Mouse (Mus musculus): Measurements from ENCODE around the gene Park7. TPM values are rescaled to one million over a fixed set of nuclear protein-coding genes. Genes with fewer than 3 reads are reported as not detected.

Gene Park7
- total and polyA plus RNA-seq, 2 experiments from 2014 or later = 135 to 449 TPM

DNA sequence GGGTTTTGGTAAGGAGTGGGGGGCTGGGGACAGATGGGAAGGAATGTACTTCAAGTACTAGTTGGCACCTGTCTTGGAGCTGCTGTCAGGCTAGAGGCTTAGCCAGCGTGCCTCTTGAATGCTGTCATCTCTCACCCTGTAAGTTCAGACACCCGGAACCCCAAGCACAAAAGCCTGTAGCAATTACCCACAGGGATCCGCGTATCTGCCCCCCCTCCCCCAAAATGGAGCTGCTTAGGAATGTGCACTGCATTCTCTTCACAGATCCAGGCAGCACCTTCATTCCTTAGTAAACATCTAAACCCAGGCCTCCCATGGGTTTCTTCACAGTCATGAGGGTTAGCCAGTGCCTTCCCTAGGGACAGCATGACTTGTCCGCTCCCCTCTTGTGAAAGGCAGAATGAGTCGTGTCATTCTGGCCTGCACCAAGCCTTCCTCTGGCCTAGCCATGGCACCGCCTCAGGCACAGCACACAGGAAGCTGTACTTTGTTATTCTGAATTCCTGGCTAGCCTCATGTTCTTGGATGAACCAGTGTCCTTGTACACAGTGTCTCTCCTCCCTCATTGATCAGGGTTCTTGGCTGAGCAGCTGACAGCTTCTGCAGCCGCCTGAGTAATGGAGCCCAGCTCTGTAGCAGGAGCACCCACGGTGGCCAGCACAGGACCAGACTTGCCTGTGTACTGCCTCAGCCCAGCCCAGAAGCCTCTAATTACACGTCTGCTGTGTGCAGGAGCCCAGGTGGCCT, 42.7 kb downstream of the Park7 start:
- no peak overlapping the region for H3K9ac ChIP-seq (replicated peaks; ENCODE audit: low read length)

GRCm38 (mm10) chr4:150870963-150871391, 43.3 kb downstream of the Park7 start:
- peaks cover 19% of the 10 kb centered on the region for H3K36me3 ChIP-seq (ENCODE audit: insufficient read depth, low read length)
- no peak for TF ChIP-seq CTCF (IDR thresholded peaks at IDR 0.05; ENCODE audit: low read depth)
- no peak overlapping the region for H3K4me2 ChIP-seq (ENCODE audit: low read depth, low read length)
- DNase-seq (ENCODE audit: low spot score) (no peak), ATAC-seq (no peak)
- no peak overlapping the region for H3K9ac ChIP-seq (replicated peaks; ENCODE audit: low read length)
- H3K27ac ChIP-seq = peak overlapping the region; percentile 73; the same call in 1 of the 2 replicates
- H3K27me3 ChIP-seq (ENCODE audit: insufficient read depth, low read length) = no peaks in the 10 kb centered on the region
- H3K4me1 ChIP-seq (ENCODE audit: insufficient read depth, low read length) = peaks cover 8% of the 10 kb centered on the region; the same call in 1 of the 2 replicates
- H3K9me3 ChIP-seq (ENCODE audit: low read length) = no peaks in the 10 kb centered on the region
- no peak overlapping the region for H3K4me3 ChIP-seq (ENCODE audit: low read length)
- WGBS = 81% methylated on average over 13 of the region's 13 CpGs

More for the DNA sequence above, 42.7 kb downstream of the Park7 start:
- peak; percentile 83 for ATAC-seq
- no peaks in the 10 kb centered on the region for H3K27me3 ChIP-seq (ENCODE audit: insufficient read depth, low read length)
- 21% methylated on average over 10 of the region's 10 CpGs for WGBS
- H3K4me3 ChIP-seq (ENCODE audit: low read length) = no peak overlapping the region
- peaks cover 8% of the 10 kb centered on the region; the same call in 1 of the 2 replicates for H3K4me1 ChIP-seq (ENCODE audit: insufficient read depth, low read length)
- TF ChIP-seq CTCF (IDR thresholded peaks at IDR 0.05; ENCODE audit: low read depth) = no peak
- peak; percentile 63 for DNase-seq (ENCODE audit: low spot score)
- peaks cover 13% of the 10 kb centered on the region for H3K36me3 ChIP-seq (ENCODE audit: insufficient read depth, low read length)
- H3K27ac ChIP-seq = peak overlapping the region; percentile 73
- no peaks in the 10 kb centered on the region for H3K9me3 ChIP-seq (ENCODE audit: low read length)
- H3K4me2 ChIP-seq (ENCODE audit: low read depth, low read length) = no peak overlapping the region

DNA sequence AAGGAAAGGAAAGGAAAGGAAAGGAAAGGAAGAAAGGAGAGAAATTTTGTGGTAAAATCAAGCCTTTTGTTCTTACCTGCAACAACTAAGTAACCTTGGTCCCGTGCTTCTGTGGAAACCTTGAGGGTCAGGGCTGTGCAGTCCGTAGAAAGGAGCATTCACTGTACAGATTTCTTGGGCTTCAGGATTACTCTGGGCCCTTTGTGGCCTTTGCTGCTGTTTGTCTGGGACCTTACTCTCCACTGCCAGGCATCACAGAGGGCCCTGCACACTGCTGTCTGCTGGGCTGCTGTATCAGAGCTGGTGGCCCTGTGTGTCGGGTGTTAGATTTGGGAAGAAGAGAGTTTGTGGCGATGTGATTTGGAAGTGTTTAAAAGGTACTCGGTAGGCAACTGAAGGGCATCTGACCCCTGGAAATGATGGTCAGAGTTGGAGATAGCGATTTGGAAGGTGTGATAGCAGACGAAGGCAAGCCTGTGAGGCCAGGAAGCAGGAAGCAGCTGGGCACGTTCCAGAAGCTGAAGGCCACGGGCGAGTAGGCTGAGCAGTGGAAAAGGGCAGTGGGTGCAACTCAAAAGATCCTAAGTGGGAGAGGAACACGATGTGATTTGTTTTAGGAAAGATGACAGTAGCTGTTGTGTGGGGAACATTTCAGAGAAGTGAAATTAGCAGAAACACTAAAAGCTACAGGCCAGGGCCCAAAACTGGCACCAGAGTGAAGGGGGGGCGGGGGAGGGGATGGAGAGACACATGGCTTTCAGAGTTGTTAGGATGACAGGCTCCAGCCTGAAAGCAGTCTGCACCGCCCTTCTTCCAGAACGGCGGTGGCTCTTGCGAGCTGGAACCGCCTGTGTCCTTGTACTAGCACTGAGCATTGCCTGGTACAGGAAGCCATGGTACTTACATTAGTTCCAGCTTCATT, 44.7 kb downstream of the Park7 start:
- no peaks in the 10 kb centered on the region for H3K9me3 ChIP-seq (ENCODE audit: low read length)
- 76% methylated on average over 17 of the region's 17 CpGs for WGBS
- H3K27ac ChIP-seq = no peak overlapping the region
- no peak overlapping the region for H3K4me2 ChIP-seq (ENCODE audit: low read depth, low read length)
- H3K9ac ChIP-seq (replicated peaks; ENCODE audit: low read length) = no peak overlapping the region
- ATAC-seq = no peak
- peaks cover 8% of the 10 kb centered on the region; the same call in 1 of the 2 replicates for H3K4me1 ChIP-seq (ENCODE audit: insufficient read depth, low read length)
- DNase-seq (ENCODE audit: low spot score) = no peak
- no peaks in the 10 kb centered on the region for H3K27me3 ChIP-seq (ENCODE audit: insufficient read depth, low read length)
- TF ChIP-seq CTCF (IDR thresholded peaks at IDR 0.05; ENCODE audit: low read depth) = no peak
- H3K36me3 ChIP-seq (ENCODE audit: insufficient read depth, low read length) = peaks cover 25% of the 10 kb centered on the region
- H3K4me3 ChIP-seq (ENCODE audit: low read length) = no peak overlapping the region

DNA sequence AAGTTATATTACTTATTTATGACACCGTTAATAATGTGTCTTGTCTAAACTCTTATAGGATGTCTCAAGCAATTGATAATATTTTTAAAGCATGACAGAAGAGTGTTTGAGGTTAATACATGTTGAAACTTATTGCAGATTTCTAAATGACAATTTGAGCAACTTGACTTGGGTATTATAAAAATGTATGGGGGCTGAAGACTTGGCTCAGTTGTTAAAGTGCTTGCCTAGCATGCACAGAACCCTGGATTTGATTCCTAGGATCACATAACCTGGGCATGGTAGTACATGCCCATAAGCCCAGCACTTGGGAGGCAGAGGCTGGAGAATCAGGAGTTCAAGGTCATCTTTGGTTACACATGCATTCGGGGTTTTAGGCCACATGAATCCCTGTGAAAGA, 45.4 kb downstream of the Park7 start:
- no peak overlapping the region for H3K4me2 ChIP-seq (ENCODE audit: low read depth, low read length)
- H3K4me3 ChIP-seq (ENCODE audit: low read length) = no peak overlapping the region
- no peaks in the 10 kb centered on the region for H3K27me3 ChIP-seq (ENCODE audit: insufficient read depth, low read length)
- H3K27ac ChIP-seq = no peak overlapping the region
- H3K36me3 ChIP-seq (ENCODE audit: insufficient read depth, low read length) = peaks cover 25% of the 10 kb centered on the region
- 85% methylated on average over 2 of the region's 2 CpGs for WGBS
- H3K9me3 ChIP-seq (ENCODE audit: low read length) = no peaks in the 10 kb centered on the region
- ATAC-seq (no peak), DNase-seq (ENCODE audit: low spot score) (no peak)
- no peak for TF ChIP-seq CTCF (IDR thresholded peaks at IDR 0.05; ENCODE audit: low read depth)
- H3K9ac ChIP-seq (replicated peaks; ENCODE audit: low read length) = no peak overlapping the region
- peaks cover 8% of the 10 kb centered on the region; the same call in 1 of the 2 replicates for H3K4me1 ChIP-seq (ENCODE audit: insufficient read depth, low read length)

GRCm38 (mm10) chr4:150868161-150868560, 46.1 kb downstream of the Park7 start:
- H3K4me1 ChIP-seq (ENCODE audit: insufficient read depth, low read length) = peaks cover 8% of the 10 kb centered on the region; the same call in 1 of the 2 replicates
- no peak for DNase-seq (ENCODE audit: low spot score)
- no peaks in the 10 kb centered on the region for H3K9me3 ChIP-seq (ENCODE audit: low read length)
- H3K4me3 ChIP-seq (ENCODE audit: low read length) = no peak overlapping the region
- ATAC-seq = no peak
- WGBS = 85% methylated on average over 6 of the region's 6 CpGs
- no peak overlapping the region for H3K27ac ChIP-seq
- H3K4me2 ChIP-seq (ENCODE audit: low read depth, low read length) = no peak overlapping the region
- H3K36me3 ChIP-seq (ENCODE audit: insufficient read depth, low read length) = peaks cover 25% of the 10 kb centered on the region
- H3K9ac ChIP-seq (replicated peaks; ENCODE audit: low read length) = no peak overlapping the region
- H3K27me3 ChIP-seq (ENCODE audit: insufficient read depth, low read length) = no peaks in the 10 kb centered on the region
- TF ChIP-seq CTCF (IDR thresholded peaks at IDR 0.05; ENCODE audit: low read depth) = no peak

DNA sequence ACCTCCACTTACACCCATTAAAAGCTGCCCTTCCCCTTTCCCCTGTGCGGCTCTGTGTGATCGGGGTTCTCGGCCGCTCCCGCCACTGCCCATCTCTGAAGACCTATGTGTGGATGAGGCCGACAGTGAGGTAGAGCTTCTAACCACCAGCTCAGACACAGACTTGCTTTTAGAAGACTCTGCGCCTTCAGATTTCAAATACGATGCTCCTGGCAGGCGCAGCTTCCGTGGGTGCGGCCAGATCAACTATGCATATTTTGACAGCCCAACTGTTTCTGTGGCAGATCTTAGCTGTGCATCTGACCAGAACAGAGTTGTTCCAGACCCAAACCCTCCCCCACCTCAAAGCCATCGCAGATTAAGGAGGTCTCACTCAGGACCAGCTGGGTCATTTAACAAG, 47.7 kb downstream of the Park7 start:
- Histone ChIP-seq H3K9ac (replicated peaks; ENCODE audit: low read length) (no peak overlapping the region), H3K36me3 (ENCODE audit: insufficient read depth, low read length) (peaks cover 25% of the 10 kb centered on the region), H3K27me3 (ENCODE audit: insufficient read depth, low read length) (no peaks in the 10 kb centered on the region), H3K4me2 (ENCODE audit: low read depth, low read length) (no peak overlapping the region), H3K4me1 (ENCODE audit: insufficient read depth, low read length) (0 out of 2 replicates have a peak, but pooled peaks cover under 1% of the 10 kb centered on the region), H3K4me3 (ENCODE audit: low read length) (no peak overlapping the region), H3K27ac (no peak overlapping the region), H3K9me3 (ENCODE audit: low read length) (no peaks in the 10 kb centered on the region)
- no peak for TF ChIP-seq CTCF (IDR thresholded peaks at IDR 0.05; ENCODE audit: low read depth)
- no peak for DNase-seq (ENCODE audit: low spot score)
- 96% methylated on average over 8 of the region's 12 CpGs for WGBS
- ATAC-seq = no peak

Data from hindbrain, postnatal 0 days (tissue).